Mouse (Mus musculus) T-helper 2 cell (primary cell): ENCODE results near the gene Zfr.

Experiments used
- in situ Hi-C: fragments of 300-600 bp; cut with MboI, MseI; formaldehyde crosslinking; loops from one replicate; pipeline ENCODE4 v1.15.1; 2025; ENCODE audit warnings: high pct_unique_total_duplicates

Gene Zfr

DNA sequence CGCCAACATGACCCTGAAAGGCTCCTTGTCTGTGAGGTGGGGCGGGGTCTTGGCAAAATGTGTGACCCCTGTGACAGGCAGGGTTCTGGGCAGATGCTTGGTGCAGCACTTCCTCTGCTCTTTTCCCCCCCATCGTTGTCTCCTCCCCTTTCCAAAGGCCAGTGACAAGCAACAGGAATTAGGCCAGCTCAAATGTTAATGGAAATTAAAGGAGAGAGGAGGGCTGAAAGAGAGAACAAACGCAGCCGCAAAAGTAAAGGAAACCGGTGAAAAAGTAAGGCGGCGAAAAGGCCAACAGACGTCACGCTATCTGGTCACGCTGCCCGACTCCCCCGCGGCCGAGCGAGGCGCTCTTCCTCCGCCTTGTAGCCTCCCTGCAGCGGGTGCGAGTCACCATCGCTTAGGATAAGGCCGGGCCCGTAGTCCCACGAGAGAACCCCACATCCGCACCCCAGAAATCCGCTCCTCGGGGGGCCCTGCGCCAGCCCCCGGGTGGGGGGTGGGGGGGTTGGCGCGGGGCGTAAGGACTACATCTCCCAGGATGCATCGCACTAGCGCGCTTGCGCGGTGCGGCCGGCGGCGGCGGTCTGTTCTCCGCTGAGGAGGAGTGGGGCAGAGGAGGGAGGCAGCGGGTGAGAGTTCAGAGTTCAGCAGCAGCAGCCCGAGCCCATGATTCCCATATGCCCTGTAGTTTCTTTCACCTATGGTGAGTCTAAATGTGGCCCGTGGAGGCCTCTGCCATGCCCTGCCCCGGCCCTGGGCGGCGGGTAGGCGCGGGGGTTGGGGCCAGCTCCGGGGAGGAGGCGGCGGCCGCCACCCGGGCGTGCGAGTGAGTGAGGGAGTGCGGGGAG is at the start of gene Zfr:
Zfr (plus strand) TSS at position 590 of the 851 bp plus-strand sequence.
- in situ Hi-C loops, result loop anchor here (25.0 kb wide), 1 partner anchor 705 kb away; no protein-coding TSS in a partner anchor

DNA sequence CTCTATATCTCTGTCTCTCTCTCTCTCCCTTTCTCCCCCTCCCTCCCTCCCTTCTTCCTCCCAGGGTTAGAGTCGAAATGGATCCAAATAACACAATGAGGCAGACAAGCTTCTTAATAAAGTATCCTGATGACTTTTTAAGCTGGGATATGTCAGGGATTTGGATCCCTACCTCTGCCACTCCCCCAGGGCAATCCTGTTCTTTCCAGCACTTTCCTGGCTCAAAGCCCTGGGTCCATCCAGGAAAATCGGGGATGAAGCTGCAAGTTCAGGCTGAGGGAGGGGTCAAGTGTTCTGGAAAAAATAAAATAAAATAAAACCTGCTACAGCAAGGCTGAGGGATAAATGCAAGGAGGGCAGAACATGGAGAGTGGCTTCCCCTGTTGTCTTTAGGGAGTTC is 49.7 kb upstream of the Zfr start:
- in situ Hi-C loops, result loop anchor here (5.0 kb wide), 1 partner anchor 699 kb away; no protein-coding TSS in a partner anchor

DNA sequence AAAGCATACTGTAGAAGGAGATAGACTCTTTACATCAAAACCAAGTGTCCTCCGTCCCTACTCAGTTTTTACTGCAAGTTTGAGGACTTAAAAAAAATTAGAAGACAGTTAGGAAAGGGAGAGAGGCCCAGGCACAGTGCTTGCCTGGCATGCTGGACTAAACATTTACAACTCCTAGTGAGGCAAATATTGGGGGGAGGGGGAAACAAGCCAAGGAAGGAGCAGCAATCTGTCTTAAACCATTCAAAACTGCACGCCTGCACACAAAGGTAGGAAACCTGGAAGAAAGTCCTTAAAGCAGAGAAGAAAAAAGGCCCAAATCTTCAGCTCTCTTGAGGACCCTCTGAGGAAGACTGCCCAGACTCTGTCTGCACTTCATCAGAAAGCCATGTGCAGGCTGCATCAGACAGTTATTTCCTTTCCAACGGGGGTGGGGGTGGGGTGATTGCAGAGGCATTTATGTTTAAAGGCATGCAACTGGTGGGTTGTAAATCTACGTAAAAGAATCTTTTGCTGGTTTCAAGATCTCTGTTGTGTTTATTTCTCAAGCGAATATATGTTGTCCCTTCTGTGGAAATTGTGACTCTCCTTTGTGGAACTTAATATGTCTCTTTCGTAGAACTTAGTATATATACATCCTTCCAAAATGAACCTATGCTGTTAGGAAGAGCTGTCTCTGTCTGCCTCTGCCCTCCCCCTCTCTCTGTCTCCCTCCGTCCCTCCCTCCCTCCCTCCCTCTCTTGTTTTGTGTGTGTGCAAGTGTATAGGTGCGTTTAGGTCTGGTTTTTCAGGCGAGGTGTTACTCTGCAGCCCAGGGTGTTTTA is 49.0 kb upstream of the Zfr start:
- in situ Hi-C loops, result loop anchor here (5.0 kb wide), 1 partner anchor 699 kb away; no protein-coding TSS in a partner anchor

- in situ Hi-C loops, result no loop called here
These were observed 44.8 kb upstream of the Zfr start for GRCm38 (mm10) chr15:12072709-12073336.

DNA sequence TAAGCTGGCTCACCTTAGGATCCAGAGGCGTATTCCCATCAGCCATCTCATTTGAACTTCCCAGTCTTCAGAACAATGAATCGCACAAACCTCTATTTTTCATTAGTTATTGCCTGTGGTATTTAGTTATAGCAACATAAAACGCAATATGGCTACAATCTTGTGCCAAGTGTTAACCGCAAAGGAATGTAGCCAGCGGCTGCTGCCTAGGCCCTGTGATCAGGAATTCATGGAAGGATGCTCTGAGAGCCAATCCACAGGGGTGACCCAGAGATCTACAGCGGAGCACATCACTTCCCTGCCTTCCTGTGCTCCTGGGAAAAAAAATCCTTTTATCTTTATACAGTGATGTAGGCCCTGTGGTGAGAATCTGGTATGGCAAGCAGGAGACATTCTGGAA is 43.2 kb upstream of the Zfr start:
- in situ Hi-C loops, result no loop called here

- in situ Hi-C loops, result loop anchor here (5.0 to 25.0 kb wide), 2 partner anchors 105 to 520 kb away; no protein-coding TSS in a partner anchor
These were observed 35.3 kb upstream of the Zfr start for GRCm38 (mm10) chr15:12082344-12082743.

DNA sequence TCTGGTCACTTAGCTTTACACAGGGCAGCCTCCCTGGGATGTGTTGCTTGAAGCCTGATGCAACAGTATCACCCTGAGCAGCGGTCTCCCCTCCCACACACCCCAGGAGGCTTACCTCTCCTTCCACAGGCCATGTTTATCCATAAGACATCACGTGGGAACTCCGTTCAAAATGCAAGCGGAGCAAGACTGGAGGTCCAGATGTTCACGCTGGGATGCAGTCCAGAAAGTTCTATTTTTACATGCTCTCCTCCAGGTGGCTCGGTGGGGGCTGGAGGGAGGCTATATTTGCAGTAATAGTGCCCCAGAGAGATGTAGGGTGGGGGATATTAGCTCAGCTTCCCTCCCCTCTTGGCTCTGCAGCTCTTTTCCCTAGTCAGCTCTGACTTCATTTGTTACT is 33.5 kb upstream of the Zfr start:
- in situ Hi-C loops, result loop anchor here (5.0 to 25.0 kb wide), 2 partner anchors 107 to 522 kb away; no protein-coding TSS in a partner anchor

- in situ Hi-C loops, result loop anchor here (5.0 to 25.0 kb wide), 2 partner anchors 108 to 523 kb away; no protein-coding TSS in a partner anchor
These were observed 32.8 kb upstream of the Zfr start for GRCm38 (mm10) chr15:12084859-12085258.

GRCm38 (mm10) chr15:12087634-12088033 is 30.0 kb upstream of the Zfr start:
- in situ Hi-C loops, result loop anchor here (25.0 kb wide), 1 partner anchor 525 kb away; no protein-coding TSS in a partner anchor

DNA sequence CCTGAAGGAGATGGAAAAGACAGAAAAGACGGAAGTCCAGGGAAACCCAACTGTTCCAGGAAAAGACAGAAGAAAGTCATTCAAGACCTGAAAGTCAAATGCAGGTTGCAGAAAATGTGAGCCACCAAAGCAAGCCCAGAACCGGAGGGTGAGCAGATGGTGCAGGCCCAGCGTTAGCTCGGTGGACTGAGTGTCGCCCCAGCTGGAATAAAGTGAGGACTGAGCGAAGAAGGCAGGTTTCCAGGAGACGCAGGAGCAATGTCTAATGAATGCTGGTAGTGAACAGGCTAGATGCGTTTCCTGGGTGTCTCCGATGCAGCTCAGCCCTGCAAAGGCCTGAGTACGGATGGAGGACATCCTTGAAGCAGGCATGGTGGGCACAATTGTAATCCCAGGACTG is 29.5 kb upstream of the Zfr start:
- in situ Hi-C loops, result loop anchor here (25.0 kb wide), 1 partner anchor 526 kb away; no protein-coding TSS in a partner anchor

- in situ Hi-C loops, result loop anchor here (25.0 kb wide), 1 partner anchor 528 kb away; no protein-coding TSS in a partner anchor
These were observed 27.5 kb upstream of the Zfr start for GRCm38 (mm10) chr15:12090087-12090486.

- in situ Hi-C loops, result loop anchor here (25.0 kb wide), 1 partner anchor 529 kb away; no protein-coding TSS in a partner anchor
These were observed 26.5 kb upstream of the Zfr start for GRCm38 (mm10) chr15:12090981-12091669.

GRCm38 (mm10) chr15:12091781-12092458 is 25.7 kb upstream of the Zfr start:
- in situ Hi-C loops, result loop anchor here (25.0 kb wide), 1 partner anchor 530 kb away; no protein-coding TSS in a partner anchor

GRCm38 (mm10) chr15:12093026-12093960 is 24.3 kb upstream of the Zfr start:
- in situ Hi-C loops, result loop anchor here (25.0 kb wide), 1 partner anchor 531 kb away; no protein-coding TSS in a partner anchor

- in situ Hi-C loops, result loop anchor here (25.0 kb wide), 1 partner anchor 532 kb away; no protein-coding TSS in a partner anchor
These were observed 23.6 kb upstream of the Zfr start for GRCm38 (mm10) chr15:12093961-12094566.

DNA sequence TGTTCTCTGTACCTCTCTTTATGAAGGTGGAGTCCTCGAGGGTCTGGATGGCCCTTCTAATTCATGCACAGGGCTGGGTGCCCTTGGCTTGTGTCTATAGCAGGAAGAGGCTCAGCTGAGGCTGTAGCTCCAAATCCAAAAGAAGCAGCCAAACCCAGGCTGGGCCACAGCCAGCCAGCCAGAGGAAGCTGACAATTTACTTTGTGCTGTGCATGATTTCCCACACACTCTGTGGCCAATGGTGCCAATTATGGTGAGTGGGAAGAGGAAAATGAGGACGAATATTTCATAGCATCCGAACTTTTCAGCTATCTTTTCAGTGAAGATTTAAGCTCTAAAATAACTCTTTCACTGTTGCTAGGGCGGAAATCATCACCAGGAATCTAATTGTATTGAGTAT is 21.2 kb upstream of the Zfr start:
- in situ Hi-C loops, result loop anchor here (25.0 kb wide), 1 partner anchor 534 kb away; no protein-coding TSS in a partner anchor

- in situ Hi-C loops, result loop anchor here (25.0 kb wide), 1 partner anchor 535 kb away; no protein-coding TSS in a partner anchor
These were observed 20.3 kb upstream of the Zfr start for GRCm38 (mm10) chr15:12097344-12097743.

- in situ Hi-C loops, result loop anchor here (25.0 kb wide), 1 partner anchor 689 kb away; no protein-coding TSS in a partner anchor
These were observed 16.7 kb upstream of the Zfr start for GRCm38 (mm10) chr15:12100912-12101311.
